26 mouse cellular contexts compared by ENCODE assay signal in genomic region chr6:148310981-148311380, GRCm38 (mm10).
"Had no signal": no experiment of that assay in that cellular context is flagged by ENCODE, and none has a peak within 500 bp of the region (broad histone marks: within the 10 kb centered on the region; RNA-seq: fewer than 3 reads in every experiment).

No protein-coding gene starts in this region.

- H3K27me3 ChIP-seq: heart, embryonic 12.5 days; hindbrain, embryonic 13.5 days; hindbrain, embryonic 15.5 days; kidney, embryonic 15.5 days; limb, embryonic 13.5 days; limb, embryonic 15.5 days; liver, embryonic 12.5 days had no signal

- H3K4me3 ChIP-seq: gastrocnemius, adult 2 months; heart, embryonic 10.5 days; heart, embryonic 12.5 days; hindbrain, embryonic 13.5 days; hindbrain, embryonic 15.5 days; kidney, embryonic 15.5 days; limb, embryonic 13.5 days; limb, embryonic 15.5 days; liver, embryonic 12.5 days had no signal

- H3K9me3 ChIP-seq: heart, embryonic 10.5 days; heart, embryonic 12.5 days; hindbrain, embryonic 13.5 days; hindbrain, embryonic 15.5 days; kidney, embryonic 15.5 days; limb, embryonic 13.5 days; limb, embryonic 15.5 days; liver, embryonic 12.5 days had no signal

- H3K9ac ChIP-seq: heart, embryonic 12.5 days; hindbrain, embryonic 13.5 days; hindbrain, embryonic 15.5 days; kidney, embryonic 15.5 days; limb, embryonic 13.5 days; limb, embryonic 15.5 days; liver, embryonic 12.5 days; liver, embryonic 14.5 days had no signal

- H3K36me3 ChIP-seq: heart, embryonic 10.5 days; heart, embryonic 12.5 days; hindbrain, embryonic 13.5 days; hindbrain, embryonic 15.5 days; kidney, embryonic 15.5 days; limb, embryonic 13.5 days; limb, embryonic 15.5 days; liver, embryonic 12.5 days had no signal

- ATAC-seq: hindbrain, postnatal 0 days; intestine, embryonic 16.5 days; liver, embryonic 12.5 days had no signal

- DNase-seq: gastrocnemius, adult 2 months; gastrocnemius, postnatal 10 days; gastrocnemius, postnatal 25 days; heart, adult 18-20 months; heart, postnatal 14 days; heart, postnatal 36 days; kidney, adult 11 months; kidney, adult 2 months; kidney, adult 9 months; kidney, postnatal 14 days; kidney, postnatal 36 days; layer of hippocampus, adult 9-11 months; layer of hippocampus, postnatal 36 days; left cerebral cortex, postnatal 4 days had no signal

- H3K4me2 ChIP-seq: heart, embryonic 12.5 days; hindbrain, embryonic 13.5 days; hindbrain, embryonic 15.5 days; kidney, embryonic 15.5 days; limb, embryonic 13.5 days; limb, embryonic 15.5 days; liver, embryonic 12.5 days had no signal

- H3K27ac ChIP-seq: gastrocnemius, adult 2 months; heart, embryonic 10.5 days; hindbrain, embryonic 13.5 days; hindbrain, embryonic 15.5 days; hindbrain, postnatal 0 days; kidney, embryonic 15.5 days; kidney, postnatal 0 days; limb, embryonic 13.5 days; limb, embryonic 15.5 days; liver, embryonic 12.5 days; liver, embryonic 14.5 days had no signal

- H3K4me1 ChIP-seq: heart, embryonic 10.5 days; hindbrain, embryonic 13.5 days; hindbrain, embryonic 15.5 days; kidney, embryonic 15.5 days; limb, embryonic 13.5 days; limb, embryonic 15.5 days; liver, embryonic 12.5 days had no signal
